Mouse (Mus musculus) forebrain, embryonic 12.5 days (tissue): ENCODE data around the gene Olfr628. TPM values are rescaled to one million over a fixed set of nuclear protein-coding genes. Genes with fewer than 3 reads are reported as not detected.
"Not testable (repeated sequence)": the region's sequence is repeated elsewhere in the genome, so short reads cannot be mapped to it uniquely, and the experiment has no call there.

Source experiments
- ATAC-seq: fragments of 200-750 bp; cut with Nextera tagmentation; 2 replicates; pipeline ENCODE4 v1.8.0; 2017; ENCODE audit warnings: moderate TSS enrichment; ENCODE audit not compliant: low FRiP score
- H3K27ac ChIP-seq: fragments of 300-500 bp; sonication (generic); 2 replicates; pipeline ENCODE4 v1.5.1; 2016; ENCODE audit warnings: mild to moderate bottlenecking
- H3K27me3 ChIP-seq: fragments of 300-500 bp; sonication (generic); 2 replicates; pipeline ENCODE4 v1.6.1; 2016; ENCODE audit warnings: mild to moderate bottlenecking
- H3K36me3 ChIP-seq: fragments of 300-500 bp; sonication (generic); replicated peaks from 2 replicates; pipeline ENCODE4 v1.6.1; 2016; ENCODE audit warnings: mild to moderate bottlenecking
- H3K4me1 ChIP-seq: fragments of 300-500 bp; sonication (generic); 2 replicates; pipeline ENCODE4 v1.6.1; 2016
- H3K4me2 ChIP-seq: fragments of 300-500 bp; sonication (generic); 2 replicates; pipeline ENCODE4 v1.6.1; 2016; ENCODE audit warnings: mild to moderate bottlenecking, moderate library complexity
- H3K4me3 ChIP-seq: fragments of 300-500 bp; sonication (generic); replicated peaks from 2 replicates; pipeline ENCODE4 v1.5.1; 2016; ENCODE audit warnings: mild to moderate bottlenecking
- H3K9ac ChIP-seq: fragments of 300-500 bp; sonication (generic); 2 replicates; pipeline ENCODE4 v1.6.1; 2016; ENCODE audit warnings: mild to moderate bottlenecking
- H3K9me3 ChIP-seq: fragments of 300-500 bp; sonication (generic); 2 replicates; pipeline ENCODE4 v1.6.1; 2016
- WGBS: fragments of 180-500 bp; shearing (Covaris S2); methylation state at CpG from one replicate; pipeline ENCODE4 v1.1.7; 2016; 5-methylcytosine and 5-hydroxymethylcytosine counted together
- polyA plus RNA-seq: library from polyadenylated mRNA; unstranded; fragments of >200 nt; fragmentation: Nextera tagmentation; extraction: Ambion mirVana; gene quantifications from 2 replicates; pipeline ENCODE4 v1.2.1, GENCODE M21; 2016

Gene Olfr628
- not detected in 2 replicates for polyA plus RNA-seq

DNA sequence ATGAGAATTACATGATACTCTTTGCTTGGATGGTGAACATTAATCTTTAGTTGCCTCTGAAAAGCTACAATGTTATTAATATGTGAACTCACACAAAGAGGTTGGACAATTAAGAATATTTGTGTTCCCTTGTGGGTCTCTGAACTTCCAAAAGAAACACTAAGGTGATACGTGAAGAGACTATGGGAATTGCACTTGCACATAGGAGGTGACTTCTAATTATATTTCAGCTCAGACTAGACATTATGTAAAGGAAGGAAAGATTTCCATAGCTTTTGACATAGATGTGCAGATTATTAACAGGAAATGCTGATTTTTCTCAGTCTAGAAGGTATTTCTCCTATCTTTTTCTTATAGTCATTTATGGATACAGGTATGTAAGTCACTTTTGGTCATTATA is at the start of gene Olfr628:
TSS of gene Olfr628 (plus strand) at position 301 of the 400 bp plus-strand sequence.
- Histone ChIP-seq H3K9me3 (no peaks in the 10 kb centered on the region), H3K4me2 (no peak within 1 kb of the TSS), H3K9ac (no peak within 1 kb of the TSS), H3K4me3 (no peak within 1 kb of the TSS), H3K4me1 (no peaks in the 10 kb centered on the region), H3K36me3 (no peaks in the 10 kb centered on the region), H3K27ac (no peak within 1 kb of the TSS), H3K27me3 (no peaks in the 10 kb centered on the region)
- 82% methylated on average over 1 of the region's 1 CpGs for WGBS
- ATAC-seq, result no peak

DNA sequence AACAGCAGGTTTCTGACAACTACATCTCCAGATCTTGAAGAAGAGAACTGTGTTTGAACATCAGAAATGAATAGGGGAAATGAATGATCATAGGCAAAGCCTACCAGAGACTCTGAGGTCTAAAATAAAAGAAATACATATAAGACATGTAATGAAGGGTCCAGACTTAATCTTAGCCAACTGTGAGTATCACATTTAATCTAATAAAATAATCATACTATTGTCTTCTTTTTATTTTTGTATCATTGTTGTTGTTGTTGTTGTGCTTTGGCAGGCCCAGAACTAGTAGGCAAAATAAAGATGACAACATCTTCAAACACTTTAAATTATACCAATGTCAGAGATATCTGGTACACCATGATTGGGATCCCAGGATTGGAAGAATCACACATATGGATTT is 47.8 kb upstream of the Olfr628 start, which contains the start of gene Olfr625-ps1:
TSS of gene Olfr625-ps1 (plus strand) at position 301 of the 400 bp plus-strand sequence.
- H3K36me3 ChIP-seq, result no peaks in the 10 kb centered on the region
- no peak within 1 kb of the TSS for H3K4me3 ChIP-seq
- no peak within 1 kb of the TSS for H3K4me2 ChIP-seq
- H3K27ac ChIP-seq, result no peak within 1 kb of the TSS
- H3K9me3 ChIP-seq, result no peaks in the 10 kb centered on the region
- H3K27me3 ChIP-seq, result no peaks in the 10 kb centered on the region
- no peak for ATAC-seq
- H3K9ac ChIP-seq, result no peak within 1 kb of the TSS
- no peaks in the 10 kb centered on the region for H3K4me1 ChIP-seq

DNA sequence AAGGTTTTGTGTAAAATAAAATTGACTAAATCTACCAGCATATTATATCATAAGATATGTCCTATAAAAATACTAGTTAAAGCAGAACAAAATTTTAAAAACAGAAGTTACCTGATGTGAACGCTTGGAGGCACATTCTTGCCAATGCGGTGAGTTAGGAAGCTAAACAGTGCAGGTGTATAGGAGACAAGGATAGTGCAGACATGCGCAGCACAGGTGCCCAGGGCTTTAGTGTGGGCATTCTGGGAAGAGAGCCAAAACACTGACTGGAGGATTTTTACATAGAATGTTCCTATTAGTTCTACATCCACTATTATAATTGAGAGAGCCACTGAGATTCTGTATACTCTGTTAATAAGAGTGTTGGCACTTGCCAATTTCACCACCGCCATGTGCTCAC is 30.7 kb upstream of the Olfr628 start:
- Histone ChIP-seq H3K4me2 (no peak overlapping the region), H3K27ac (no peak overlapping the region), H3K9ac (no peak overlapping the region), H3K36me3 (no peaks in the 10 kb centered on the region), H3K27me3 (no peaks in the 10 kb centered on the region), H3K4me3 (no peak overlapping the region), H3K9me3 (no peaks in the 10 kb centered on the region), H3K4me1 (no peaks in the 10 kb centered on the region)
- ATAC-seq, result no peak
- WGBS, result 88% methylated on average over 4 of the region's 4 CpGs

DNA sequence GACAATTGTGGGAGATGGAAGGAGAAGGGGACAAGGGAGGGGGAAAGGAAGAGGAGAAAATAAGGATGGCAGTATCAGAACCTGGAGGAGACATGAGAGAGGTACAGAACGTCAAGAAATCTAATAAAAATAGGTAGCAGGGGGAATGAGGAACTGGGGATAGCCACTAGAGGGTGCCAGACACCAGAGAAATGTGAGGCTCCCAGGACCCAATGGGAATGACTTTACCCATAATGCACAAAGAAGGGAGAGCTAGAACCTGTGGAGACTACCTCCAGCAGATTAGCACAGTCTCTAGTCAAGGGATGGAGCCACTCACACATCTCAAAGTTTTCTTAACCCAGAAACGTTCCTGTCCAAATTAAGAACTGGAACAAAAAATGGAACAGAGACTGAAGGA is 18.1 kb upstream of the Olfr628 start:
- H3K4me1 ChIP-seq, result no peaks in the 10 kb centered on the region
- H3K9me3 ChIP-seq, result no peaks in the 10 kb centered on the region
- H3K4me2 ChIP-seq, result no peak overlapping the region
- H3K27me3 ChIP-seq, result no peaks in the 10 kb centered on the region
- H3K4me3 ChIP-seq, result no peak overlapping the region
- 36% methylated on average over 2 of the region's 2 CpGs for WGBS
- ATAC-seq, result no peak
- no peaks in the 10 kb centered on the region for H3K36me3 ChIP-seq
- no peak overlapping the region for H3K9ac ChIP-seq
- H3K27ac ChIP-seq, result no peak overlapping the region

DNA sequence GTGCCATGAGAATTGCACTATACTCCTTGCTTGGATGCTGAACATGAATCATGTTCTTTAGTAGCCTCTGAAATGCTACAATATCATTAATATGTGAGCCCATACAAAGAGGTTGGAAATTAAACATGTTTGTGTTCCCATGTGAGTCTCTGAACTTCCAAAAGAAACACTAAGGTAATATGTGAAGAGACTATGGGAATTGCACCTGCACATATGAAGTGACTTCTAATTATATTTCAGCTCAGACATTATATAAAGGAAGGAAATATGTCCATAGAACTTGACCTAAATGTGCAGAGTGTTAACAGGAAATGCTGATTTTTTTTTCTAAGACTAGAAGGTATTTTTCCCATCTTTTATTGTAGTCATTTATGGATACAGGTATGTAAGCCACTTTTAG is 15.8 kb upstream of the Olfr628 start, which contains the start of gene Olfr243:
TSS of gene Olfr243 (plus strand) at position 301 of the 400 bp plus-strand sequence.
- no peaks in the 10 kb centered on the region for H3K4me1 ChIP-seq
- no peaks in the 10 kb centered on the region for H3K27me3 ChIP-seq
- no peak within 1 kb of the TSS for H3K4me3 ChIP-seq
- no peak within 1 kb of the TSS for H3K9ac ChIP-seq
- no peak for ATAC-seq
- no peak within 1 kb of the TSS for H3K27ac ChIP-seq
- no peaks in the 10 kb centered on the region for H3K9me3 ChIP-seq
- no peak within 1 kb of the TSS for H3K4me2 ChIP-seq
- no peaks in the 10 kb centered on the region for H3K36me3 ChIP-seq

DNA sequence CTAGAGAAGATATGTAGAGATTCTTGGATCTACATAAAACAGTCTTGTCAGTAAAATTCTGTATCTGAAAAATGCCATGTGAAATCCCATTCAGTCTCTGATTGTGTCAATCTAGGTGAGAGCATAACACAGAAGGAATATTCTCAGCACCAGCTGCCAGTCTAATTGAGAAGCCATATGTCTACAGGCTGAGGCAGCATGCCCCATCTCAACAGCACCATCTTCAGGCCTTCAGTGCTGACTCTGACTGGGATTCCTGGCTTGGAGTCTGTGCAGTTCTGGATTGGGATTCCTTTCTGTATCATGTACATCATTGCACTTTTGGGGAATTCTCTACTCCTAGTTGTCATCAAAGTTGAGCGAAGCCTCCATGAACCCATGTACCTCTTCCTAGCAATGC is 13.8 kb upstream of the Olfr628 start:
- WGBS, result 100% methylated on average over 1 of the region's 1 CpGs
- not testable (repeated sequence) for ATAC-seq, H3K4me3 ChIP-seq, H3K9ac ChIP-seq, H3K27ac ChIP-seq, H3K4me2 ChIP-seq, H3K27me3 ChIP-seq, H3K36me3 ChIP-seq, H3K4me1 ChIP-seq, H3K9me3 ChIP-seq

DNA sequence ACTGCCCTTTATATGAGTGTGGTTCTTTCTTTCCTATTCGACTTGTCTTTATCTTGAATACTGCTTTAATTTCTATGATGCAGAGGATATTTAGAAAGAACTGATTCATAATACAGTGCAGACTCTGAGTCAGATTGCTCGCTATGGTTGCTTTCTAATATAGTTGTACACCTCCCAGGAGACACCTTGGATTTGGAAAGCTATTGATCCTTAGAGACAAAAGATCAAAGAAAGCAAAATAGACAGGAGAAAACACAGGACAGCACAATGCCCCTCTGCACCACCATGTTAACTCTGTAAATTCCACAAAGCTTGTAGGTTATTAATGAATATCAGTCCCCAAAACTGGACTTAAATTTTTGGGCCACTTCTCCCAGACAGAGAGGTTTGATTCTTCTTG is 14.7 kb downstream of the Olfr628 start, which contains the start of gene Olfr629:
TSS of gene Olfr629 (minus strand) at position 101 of the 400 bp plus-strand sequence.
- no peak for ATAC-seq
- WGBS, result 82% methylated on average over 2 of the region's 2 CpGs
- H3K27ac ChIP-seq, result no peak within 1 kb of the TSS
- H3K36me3 ChIP-seq, result no peaks in the 10 kb centered on the region
- no peaks in the 10 kb centered on the region for H3K27me3 ChIP-seq
- no peaks in the 10 kb centered on the region for H3K4me1 ChIP-seq
- H3K9me3 ChIP-seq, result no peaks in the 10 kb centered on the region
- H3K4me2 ChIP-seq, result no peak within 1 kb of the TSS
- no peak within 1 kb of the TSS for H3K4me3 ChIP-seq
- H3K9ac ChIP-seq, result no peak within 1 kb of the TSS

DNA sequence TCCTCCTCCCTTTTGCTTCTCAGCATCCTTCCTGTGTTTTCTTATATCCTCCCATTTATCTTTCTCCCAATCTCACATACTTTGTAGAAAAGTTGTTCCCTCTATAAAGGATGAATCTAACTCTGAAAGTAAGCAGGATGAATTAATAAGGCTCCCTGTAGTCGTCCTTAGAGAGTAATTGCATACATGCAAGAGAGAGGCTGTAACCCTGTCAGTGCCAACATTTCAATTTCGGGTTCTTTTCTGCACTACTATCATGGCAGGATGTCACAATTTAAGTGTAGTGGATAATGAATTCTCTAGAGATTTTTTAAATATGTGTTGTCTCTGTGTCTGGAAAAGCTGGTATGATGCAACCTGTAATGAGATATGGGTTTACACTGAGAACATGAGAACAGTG is 27.1 kb downstream of the Olfr628 start, which contains the start of gene Olfr630:
TSS of gene Olfr630 (minus strand) at position 101 of the 400 bp plus-strand sequence.
- Histone ChIP-seq H3K4me1 (no peaks in the 10 kb centered on the region), H3K4me2 (no peak within 1 kb of the TSS), H3K9me3 (no peaks in the 10 kb centered on the region), H3K4me3 (no peak within 1 kb of the TSS), H3K9ac (no peak within 1 kb of the TSS), H3K36me3 (no peaks in the 10 kb centered on the region), H3K27ac (no peak within 1 kb of the TSS), H3K27me3 (no peaks in the 10 kb centered on the region)
- no peak for ATAC-seq
- 51% methylated on average over 2 of the region's 2 CpGs for WGBS

DNA sequence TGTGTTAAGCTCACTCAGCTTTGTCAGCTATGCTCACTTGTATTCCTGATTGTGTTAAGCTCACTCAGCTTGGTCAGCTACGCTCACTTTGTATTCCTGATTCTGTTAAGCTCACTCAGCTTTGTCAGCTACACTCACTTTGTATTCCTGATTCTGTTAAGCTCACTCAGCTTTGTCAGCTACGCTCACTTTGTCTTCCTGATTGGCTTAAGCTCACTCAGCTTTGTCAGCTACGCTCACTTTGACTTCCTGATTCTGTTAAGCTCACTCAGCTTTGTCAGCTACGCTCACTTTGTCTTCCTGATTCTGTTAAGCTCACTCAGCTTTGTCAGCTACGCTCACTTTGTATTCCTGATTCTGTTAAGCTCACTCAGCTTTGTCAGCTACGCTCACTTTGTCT is 32.0 kb downstream of the Olfr628 start:
- not testable (repeated sequence) for H3K9ac ChIP-seq, H3K9me3 ChIP-seq, H3K4me1 ChIP-seq, H3K4me2 ChIP-seq, H3K27ac ChIP-seq, H3K27me3 ChIP-seq, ATAC-seq, H3K4me3 ChIP-seq, H3K36me3 ChIP-seq
- WGBS, result 92% methylated on average over 6 of the region's 6 CpGs

DNA sequence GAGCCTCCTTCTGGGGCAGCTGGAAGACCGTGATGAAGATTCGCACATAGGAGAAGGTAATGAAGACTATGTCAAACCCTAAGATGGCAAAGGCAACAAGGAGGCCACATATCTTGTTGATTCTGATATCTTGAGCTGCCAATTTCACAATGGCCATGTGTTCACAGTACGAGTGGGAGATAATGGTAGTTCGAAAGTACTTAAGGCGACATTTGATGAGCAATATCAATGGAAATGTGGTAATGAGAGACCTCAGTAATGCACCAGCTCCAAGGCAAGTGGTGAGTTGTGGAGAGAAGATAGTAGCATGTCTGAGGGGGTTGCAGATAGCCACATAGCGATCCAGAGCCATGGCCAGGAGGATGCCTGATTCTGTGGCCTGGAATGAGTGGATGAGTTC is 37.5 kb downstream of the Olfr628 start:
- not testable (repeated sequence) for H3K4me2 ChIP-seq, ATAC-seq, H3K4me1 ChIP-seq, H3K4me3 ChIP-seq, H3K27me3 ChIP-seq, H3K9me3 ChIP-seq, H3K9ac ChIP-seq, H3K27ac ChIP-seq, H3K36me3 ChIP-seq
- WGBS, result 94% methylated on average over 6 of the region's 6 CpGs

DNA sequence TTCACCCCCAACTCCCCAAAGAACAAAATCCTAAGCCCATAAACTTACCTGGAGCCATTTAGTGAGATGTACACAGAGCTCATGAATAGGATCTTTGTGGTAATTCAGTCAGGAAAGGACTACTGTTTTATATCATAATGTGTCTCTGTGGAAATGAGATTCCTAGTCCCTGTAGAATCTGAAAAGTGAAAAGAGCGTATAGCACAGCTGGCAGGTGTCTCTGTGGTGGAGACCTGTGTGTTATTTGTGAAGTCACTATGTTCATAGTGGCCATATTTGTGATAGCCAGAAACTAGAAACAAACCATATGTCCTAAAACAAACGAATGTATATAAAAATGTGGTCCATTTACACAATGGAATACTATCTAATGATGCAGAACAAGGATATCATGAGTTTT is 41.3 kb downstream of the Olfr628 start, which contains the start of gene Olfr69:
TSS of gene Olfr69 (minus strand) at position 101 of the 400 bp plus-strand sequence.
- Histone ChIP-seq H3K9me3 (no peaks in the 10 kb centered on the region), H3K9ac (no peak within 1 kb of the TSS), H3K27me3 (no peaks in the 10 kb centered on the region), H3K4me3 (no peak within 1 kb of the TSS), H3K4me2 (no peak within 1 kb of the TSS), H3K27ac (no peak within 1 kb of the TSS), H3K36me3 (no peaks in the 10 kb centered on the region), H3K4me1 (no peaks in the 10 kb centered on the region)
- WGBS, result 80% methylated on average over 2 of the region's 2 CpGs
- no peak for ATAC-seq

DNA sequence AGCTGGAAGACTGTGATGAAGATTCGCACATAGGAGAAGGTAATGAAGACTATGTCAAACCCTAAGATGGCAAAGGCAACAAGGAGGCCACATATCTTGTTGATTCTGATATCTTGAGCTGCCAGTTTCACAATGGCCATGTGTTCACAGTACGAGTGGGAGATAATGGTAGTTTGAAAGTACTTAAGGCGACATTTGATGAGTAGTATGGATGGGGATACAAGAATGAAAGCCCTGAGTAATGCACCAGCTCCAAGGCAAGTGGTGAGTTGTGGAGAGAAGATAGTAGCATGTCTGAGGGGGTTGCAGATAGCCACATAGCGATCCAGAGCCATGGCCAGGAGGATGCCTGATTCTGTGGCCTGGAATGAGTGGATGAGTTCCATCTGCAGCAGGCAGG is 47.5 kb downstream of the Olfr628 start:
- H3K4me1 ChIP-seq, H3K4me2 ChIP-seq, H3K36me3 ChIP-seq, H3K27me3 ChIP-seq, ATAC-seq, H3K27ac ChIP-seq, H3K9ac ChIP-seq, H3K9me3 ChIP-seq, H3K4me3 ChIP-seq: not testable (repeated sequence)
- 83% methylated on average over 4 of the region's 4 CpGs for WGBS

DNA sequence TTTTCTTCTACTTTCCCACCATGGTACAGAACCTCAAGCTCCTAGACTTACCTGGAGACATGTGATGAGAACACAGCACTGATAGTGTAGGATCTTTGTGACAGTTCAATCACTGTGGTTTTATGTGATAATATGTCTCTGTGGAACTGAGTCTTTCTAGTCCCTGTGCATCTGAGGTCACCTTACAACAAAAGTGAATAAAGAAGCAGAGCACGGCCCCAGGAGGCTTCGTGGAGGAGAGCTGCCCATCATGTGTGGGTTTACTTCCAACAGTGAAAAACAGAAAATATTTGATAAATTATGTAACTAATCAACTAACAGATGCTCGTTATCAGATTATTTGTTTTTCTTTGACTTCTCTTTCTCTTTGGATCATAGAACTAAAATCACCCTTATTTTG is 49.4 kb downstream of the Olfr628 start, which contains the start of gene Olfr68:
TSS of gene Olfr68 (minus strand) at position 101 of the 400 bp plus-strand sequence.
- WGBS, result 73% methylated on average over 3 of the region's 3 CpGs

More for the DNA sequence above, 49.4 kb downstream of the Olfr628 start, which contains the start of gene Olfr68:
- Histone ChIP-seq H3K27ac (no peak within 1 kb of the TSS), H3K4me1 (no peaks in the 10 kb centered on the region), H3K4me2 (no peak within 1 kb of the TSS), H3K4me3 (no peak within 1 kb of the TSS), H3K36me3 (no peaks in the 10 kb centered on the region), H3K27me3 (no peaks in the 10 kb centered on the region), H3K9ac (no peak within 1 kb of the TSS), H3K9me3 (no peaks in the 10 kb centered on the region)
- ATAC-seq, result no peak
